Mouse (Mus musculus) E14TG2a.4 (cell line): ENCODE data around the gene Acot12.

ENCODE experiments used
- H3K27me3 ChIP-seq: 2 replicates; pipeline ENCODE4 v1.6.1; 2014; ENCODE audit warnings: low read length, control low read depth; ENCODE audit not compliant: insufficient read depth
- H3K36me3 ChIP-seq: 2 replicates; pipeline ENCODE4 v1.6.1; 2014; ENCODE audit warnings: low read length, control low read depth; ENCODE audit not compliant: insufficient read depth
- H3K4me1 ChIP-seq: replicated peaks from 2 replicates; pipeline ENCODE4 v1.6.1; 2014; ENCODE audit warnings: low read depth, low read length, control low read depth
- H3K4me3 ChIP-seq: replicated peaks from 2 replicates; pipeline ENCODE4 v1.5.1; 2014; ENCODE audit warnings: mild to moderate bottlenecking, low read length
- H3K9me3 ChIP-seq: 2 replicates; pipeline ENCODE4 v1.6.1; 2014; ENCODE audit warnings: low read length, control low read depth
- CTCF ChIP-seq: conservative IDR thresholded peaks from 2 replicates; pipeline ENCODE4 v1.5.1; 2014; ENCODE audit warnings: low read length
- NANOG ChIP-seq: IDR thresholded peaks from 2 replicates; pipeline ENCODE4 v1.6.1; 2014; ENCODE audit warnings: borderline replicate concordance, low read length, mixed read lengths
- POU5F1 ChIP-seq: IDR thresholded peaks from 2 replicates; pipeline ENCODE4 v1.6.1; 2014; ENCODE audit warnings: low read length, borderline replicate concordance

The Acot12 gene

GRCm38 (mm10) chr13:91826066-91826465 lies 84.8 kb downstream of the Acot12 start:
- Histone ChIP-seq H3K4me3 (no peak overlapping the region), H3K4me1 (no peaks in the 10 kb centered on the region), H3K27me3 (no peaks in the 10 kb centered on the region), H3K36me3 (no peaks in the 10 kb centered on the region), H3K9me3 (no peaks in the 10 kb centered on the region)
- TF ChIP-seq POU5F1: no peak
- no peak for TF ChIP-seq NANOG
- no peak for TF ChIP-seq CTCF

GRCm38 (mm10) chr13:91827876-91828275 lies 86.6 kb downstream of the Acot12 start:
- TF ChIP-seq NANOG: no peak
- Histone ChIP-seq H3K27me3 (no peaks in the 10 kb centered on the region), H3K4me3 (no peak overlapping the region), H3K4me1 (no peaks in the 10 kb centered on the region), H3K9me3 (no peaks in the 10 kb centered on the region), H3K36me3 (no peaks in the 10 kb centered on the region)
